Mouse (Mus musculus): ENCODE data around the gene Ppp1r12a. TPM values are rescaled to one million over a fixed set of nuclear protein-coding genes. Genes with fewer than 3 reads are reported as not detected.

Gene Ppp1r12a
- polyA plus RNA-seq, 1 experiment from 2014 or later = 84.1 TPM

DNA sequence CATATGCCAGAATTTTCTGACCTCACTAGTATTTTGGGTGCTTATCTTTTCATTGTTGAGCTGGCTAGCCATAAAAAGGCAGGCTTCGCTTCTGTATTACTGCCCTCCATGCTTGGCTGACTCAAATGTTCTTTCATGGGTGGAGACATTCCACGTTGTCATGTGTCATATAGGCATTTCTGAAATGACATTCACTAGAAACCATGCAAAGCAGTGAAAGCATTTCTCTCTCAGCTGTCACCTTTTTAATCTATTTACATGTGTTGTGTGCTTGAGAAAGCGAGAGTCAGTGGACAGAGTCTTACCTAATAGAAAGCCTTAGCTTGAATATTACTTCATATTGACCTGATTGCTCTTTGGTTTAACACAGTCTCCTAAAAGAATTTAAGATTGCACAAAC is 8.8 kb downstream of the Ppp1r12a start:
- ATAC-seq = peak; percentile 48; the same call in 1 of the 2 replicates
- H3K4me2 ChIP-seq (replicated peaks; ENCODE audit: low read depth) = no peak overlapping the region
- TF ChIP-seq CTCF (IDR thresholded peaks at IDR 0.05; ENCODE audit: low read depth) = no peak
- 31% methylated on average over 3 of the region's 3 CpGs for WGBS
- H3K9me3 ChIP-seq (ENCODE audit: control insufficient read depth) = no peaks in the 10 kb centered on the region
- no peaks in the 10 kb centered on the region for H3K27me3 ChIP-seq (replicated peaks; ENCODE audit: control insufficient read depth, insufficient read depth, low read length)
- H3K9ac ChIP-seq (ENCODE audit: low read depth, low read length) = no peak overlapping the region
- peaks cover 5% of the 10 kb centered on the region for H3K4me1 ChIP-seq (replicated peaks; ENCODE audit: control insufficient read depth, insufficient read depth, low read length)
- H3K36me3 ChIP-seq (ENCODE audit: control insufficient read depth, insufficient read depth) = no peaks in the 10 kb centered on the region
- no peak overlapping the region for H3K27ac ChIP-seq (ENCODE audit: low read depth, low read length)
- no peak overlapping the region for H3K4me3 ChIP-seq (ENCODE audit: low read depth, low read length)

DNA sequence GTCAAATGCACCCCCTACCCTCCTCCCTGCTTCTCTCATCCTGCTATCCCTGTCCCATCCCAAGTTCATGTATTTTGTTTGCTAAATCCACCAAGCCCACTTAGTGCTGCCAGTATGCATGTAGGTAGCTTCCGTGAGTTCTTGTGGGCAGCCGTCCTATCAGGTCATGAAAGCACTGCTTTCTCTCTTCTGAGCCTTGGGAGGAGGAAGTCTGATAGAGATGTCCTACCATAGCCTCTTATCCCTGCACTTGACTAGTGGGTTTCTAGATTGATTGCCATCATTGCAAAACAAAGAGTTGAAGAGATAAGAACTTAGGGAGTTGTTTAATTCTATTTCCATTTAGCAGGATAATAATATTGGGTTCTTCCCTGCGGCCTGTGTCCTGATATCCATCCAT is 9.6 kb downstream of the Ppp1r12a start:
- peaks cover 5% of the 10 kb centered on the region for H3K4me1 ChIP-seq (replicated peaks; ENCODE audit: control insufficient read depth, insufficient read depth, low read length)
- ATAC-seq = no peak
- H3K4me3 ChIP-seq (ENCODE audit: low read depth, low read length) = no peak overlapping the region
- H3K36me3 ChIP-seq (ENCODE audit: control insufficient read depth, insufficient read depth) = no peaks in the 10 kb centered on the region
- no peak overlapping the region for H3K27ac ChIP-seq (ENCODE audit: low read depth, low read length)
- TF ChIP-seq CTCF (IDR thresholded peaks at IDR 0.05; ENCODE audit: low read depth) = no peak
- H3K4me2 ChIP-seq (replicated peaks; ENCODE audit: low read depth) = no peak overlapping the region
- no peaks in the 10 kb centered on the region for H3K27me3 ChIP-seq (replicated peaks; ENCODE audit: control insufficient read depth, insufficient read depth, low read length)
- no peak overlapping the region for H3K9ac ChIP-seq (ENCODE audit: low read depth, low read length)
- no peaks in the 10 kb centered on the region for H3K9me3 ChIP-seq (ENCODE audit: control insufficient read depth)
- 29% methylated on average over 3 of the region's 3 CpGs for WGBS

DNA sequence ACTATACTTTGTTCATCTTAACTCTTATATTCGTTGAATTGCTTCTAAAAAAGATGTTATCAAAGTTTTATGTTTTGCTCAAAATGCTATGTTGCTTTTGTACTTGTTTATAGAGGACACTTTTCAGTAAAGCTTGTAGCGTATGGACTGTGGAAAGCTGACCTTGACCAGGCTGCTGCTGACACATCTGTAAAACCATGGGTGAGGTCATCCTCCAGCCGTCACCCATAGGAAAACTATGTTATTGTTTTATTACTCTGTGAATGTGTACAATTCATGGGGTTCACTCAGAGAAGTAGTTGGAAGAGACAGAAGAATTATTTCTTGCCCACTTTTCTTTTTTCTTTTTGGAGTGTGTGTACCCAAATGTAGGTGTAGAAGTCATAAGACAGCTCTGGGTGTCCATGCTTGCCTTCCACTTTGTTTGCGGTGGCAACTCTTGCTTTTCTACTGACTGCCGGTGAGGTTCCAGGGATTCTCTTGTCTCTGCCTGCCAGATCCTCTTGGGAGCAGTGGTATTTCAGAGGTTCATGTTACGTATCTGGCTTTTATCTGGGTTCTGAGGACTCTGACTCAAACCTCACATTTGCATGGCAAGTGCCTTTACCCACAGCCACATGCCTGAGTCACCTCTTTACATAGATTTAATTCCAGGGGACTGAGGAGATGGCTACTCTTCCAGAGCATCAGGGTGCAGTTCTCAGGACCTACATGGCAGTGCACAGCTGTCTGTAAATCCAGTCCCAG is 11.0 kb downstream of the Ppp1r12a start:
- H3K9ac ChIP-seq (ENCODE audit: low read depth, low read length) = no peak overlapping the region
- H3K27me3 ChIP-seq (replicated peaks; ENCODE audit: control insufficient read depth, insufficient read depth, low read length) = no peaks in the 10 kb centered on the region

DNA sequence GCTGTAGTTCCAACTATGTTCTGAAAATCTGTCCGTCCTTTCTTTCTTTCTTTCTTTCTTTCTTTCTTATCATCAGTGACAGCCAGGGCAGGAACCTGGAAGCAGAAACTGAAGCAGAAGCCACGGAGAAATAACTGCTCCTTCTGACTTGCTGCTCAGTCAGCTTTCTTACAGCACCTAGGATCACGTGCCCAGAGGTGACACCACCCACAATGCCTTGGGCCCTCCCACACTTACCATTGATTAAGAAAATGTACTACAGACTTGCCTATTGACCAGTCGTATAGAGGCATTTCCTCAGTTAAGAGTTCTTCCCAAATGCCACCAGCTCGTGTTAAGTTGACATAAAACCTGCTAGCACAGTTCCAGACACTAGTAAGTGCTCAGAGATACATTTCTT is 12.1 kb downstream of the Ppp1r12a start:
- no peak overlapping the region for H3K27ac ChIP-seq (ENCODE audit: low read depth, low read length)
- peaks cover 5% of the 10 kb centered on the region for H3K4me1 ChIP-seq (replicated peaks; ENCODE audit: control insufficient read depth, insufficient read depth, low read length)
- no peak overlapping the region for H3K9ac ChIP-seq (ENCODE audit: low read depth, low read length)
- H3K36me3 ChIP-seq (ENCODE audit: control insufficient read depth, insufficient read depth) = no peaks in the 10 kb centered on the region
- 46% methylated on average over 5 of the region's 5 CpGs for WGBS
- no peak for TF ChIP-seq CTCF (IDR thresholded peaks at IDR 0.05; ENCODE audit: low read depth)
- H3K27me3 ChIP-seq (replicated peaks; ENCODE audit: control insufficient read depth, insufficient read depth, low read length) = no peaks in the 10 kb centered on the region
- H3K4me2 ChIP-seq (replicated peaks; ENCODE audit: low read depth) = no peak overlapping the region
- H3K4me3 ChIP-seq (ENCODE audit: low read depth, low read length) = no peak overlapping the region
- no peaks in the 10 kb centered on the region for H3K9me3 ChIP-seq (ENCODE audit: control insufficient read depth)
- ATAC-seq = peak; percentile 43; the same call in 1 of the 2 replicates

More for the DNA sequence above, 11.0 kb downstream of the Ppp1r12a start:
- WGBS = 33% methylated on average over 6 of the region's 6 CpGs
- peak; percentile 87 for ATAC-seq
- Histone ChIP-seq H3K27ac (ENCODE audit: low read depth, low read length) (peak overlapping the region; percentile 77), H3K4me2 (replicated peaks; ENCODE audit: low read depth) (peak overlapping the region; percentile 40), H3K4me3 (ENCODE audit: low read depth, low read length) (no peak overlapping the region), H3K9me3 (ENCODE audit: control insufficient read depth) (no peaks in the 10 kb centered on the region), H3K36me3 (ENCODE audit: control insufficient read depth, insufficient read depth) (no peaks in the 10 kb centered on the region), H3K4me1 (replicated peaks; ENCODE audit: control insufficient read depth, insufficient read depth, low read length) (peaks cover 5% of the 10 kb centered on the region)
- no peak for TF ChIP-seq CTCF (IDR thresholded peaks at IDR 0.05; ENCODE audit: low read depth)

DNA sequence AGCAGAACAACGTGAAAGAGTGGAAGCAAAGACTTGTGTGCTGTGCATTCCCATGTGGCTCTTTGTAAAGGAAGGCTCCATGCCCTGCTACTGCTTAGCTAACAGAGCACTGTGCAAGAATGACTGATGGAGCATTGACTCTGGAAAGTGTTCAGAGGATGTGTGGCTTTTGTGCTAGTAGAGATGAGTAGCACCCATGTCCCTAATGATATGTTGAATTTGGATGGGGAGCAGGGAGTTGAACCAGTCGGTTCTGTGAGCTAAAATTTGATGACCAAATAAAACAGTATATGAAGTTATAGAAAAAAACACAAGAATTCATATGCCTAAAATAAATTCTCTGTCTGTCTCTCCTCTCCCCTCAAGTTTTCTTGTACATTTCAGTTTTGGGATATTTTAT is 13.9 kb downstream of the Ppp1r12a start:
- TF ChIP-seq CTCF (IDR thresholded peaks at IDR 0.05; ENCODE audit: low read depth) = no peak

DNA sequence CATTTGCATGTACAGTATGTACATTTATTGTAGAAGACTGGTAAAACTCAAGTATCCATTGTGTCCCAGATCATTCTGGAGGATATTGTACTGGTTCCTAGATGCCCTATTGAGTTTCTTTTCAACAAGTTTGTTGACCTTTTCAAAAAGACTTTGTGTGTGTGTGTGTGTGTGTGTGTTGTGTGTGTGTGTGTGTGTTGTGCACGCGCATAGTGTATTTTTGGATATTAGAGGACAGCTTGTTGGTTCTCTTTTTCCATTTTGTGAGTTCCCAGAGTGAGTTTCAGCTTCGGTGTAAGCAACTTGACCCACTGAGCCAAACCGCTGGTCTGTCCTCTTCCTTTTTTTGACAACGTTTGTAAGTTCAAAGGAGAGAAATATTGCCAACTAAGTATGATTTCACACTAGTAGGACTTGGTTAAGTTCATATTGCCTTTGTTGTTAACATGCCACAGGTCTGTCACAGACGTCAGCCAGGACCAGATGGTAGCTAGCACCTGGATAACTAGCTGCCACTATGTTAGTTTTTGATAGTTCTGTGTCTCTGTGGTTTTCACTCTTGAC is 16.4 kb downstream of the Ppp1r12a start:
- Histone ChIP-seq H3K27me3 (replicated peaks; ENCODE audit: control insufficient read depth, insufficient read depth, low read length) (no peaks in the 10 kb centered on the region), H3K9ac (ENCODE audit: low read depth, low read length) (no peak overlapping the region), H3K4me3 (ENCODE audit: low read depth, low read length) (no peak overlapping the region), H3K27ac (ENCODE audit: low read depth, low read length) (no peak overlapping the region), H3K4me1 (replicated peaks; ENCODE audit: control insufficient read depth, insufficient read depth, low read length) (no peaks in the 10 kb centered on the region), H3K36me3 (ENCODE audit: control insufficient read depth, insufficient read depth) (no peaks in the 10 kb centered on the region), H3K4me2 (replicated peaks; ENCODE audit: low read depth) (no peak overlapping the region), H3K9me3 (ENCODE audit: control insufficient read depth) (no peaks in the 10 kb centered on the region)
- no peak for TF ChIP-seq CTCF (IDR thresholded peaks at IDR 0.05; ENCODE audit: low read depth)
- ATAC-seq = no peak
- WGBS = 71% methylated on average over 6 of the region's 6 CpGs

More for the DNA sequence above, 13.9 kb downstream of the Ppp1r12a start:
- H3K4me1 ChIP-seq (replicated peaks; ENCODE audit: control insufficient read depth, insufficient read depth, low read length) = peaks cover 5% of the 10 kb centered on the region
- no peak overlapping the region for H3K4me2 ChIP-seq (replicated peaks; ENCODE audit: low read depth)
- ATAC-seq = no peak
- WGBS = 72% methylated on average over 2 of the region's 2 CpGs
- no peak overlapping the region for H3K4me3 ChIP-seq (ENCODE audit: low read depth, low read length)
- H3K9me3 ChIP-seq (ENCODE audit: control insufficient read depth) = no peaks in the 10 kb centered on the region
- H3K36me3 ChIP-seq (ENCODE audit: control insufficient read depth, insufficient read depth) = no peaks in the 10 kb centered on the region
- no peak overlapping the region for H3K27ac ChIP-seq (ENCODE audit: low read depth, low read length)
- H3K27me3 ChIP-seq (replicated peaks; ENCODE audit: control insufficient read depth, insufficient read depth, low read length) = no peaks in the 10 kb centered on the region
- no peak overlapping the region for H3K9ac ChIP-seq (ENCODE audit: low read depth, low read length)
